Mouse (Mus musculus): ENCODE data around the gene Grk4. TPM values are rescaled to one million over a fixed set of nuclear protein-coding genes. Genes with fewer than 3 reads are reported as not detected.

Gene Grk4
- polyA plus RNA-seq (2014; fragmentation: Illumina TruSeq; extraction: RNeasy Lipid Tissue Mini Kit (QIAGEN cat#74804); ENCODE audit: low read depth, low replicate concordance), result 5.7 TPM

GRCm38 (mm10) chr5:34659686-34660590 lies at the start of gene Grk4, which contains the start of gene Nop14:
Grk4 (plus strand) TSS chr5:34660379.
Nop14 (minus strand) TSS chr5:34660148.

GRCm38 (mm10) chr5:34636481-34637287 lies 23.5 kb upstream of the Grk4 start, which contains the start of gene Mfsd10:
Mfsd10 (minus strand) TSS chr5:34637212.

GRCm38 (mm10) chr5:34761509-34761908 lies 101.3 kb downstream of the Grk4 start, which contains the start of gene Htt:
Htt (plus strand) TSS chr5:34761740.

Other genes starting within 250 kb of the Grk4 start
- 13.7 TPM for gene Tnip2, start 146.4 kb upstream of the Grk4 start, polyA plus RNA-seq (2014; fragmentation: Illumina TruSeq; extraction: RNeasy Lipid Tissue Mini Kit (QIAGEN cat#74804); ENCODE audit: low read depth, low replicate concordance)
- gene Sh3bp2, start 134.5 kb upstream of the Grk4 start, polyA plus RNA-seq (2014; fragmentation: Illumina TruSeq; extraction: RNeasy Lipid Tissue Mini Kit (QIAGEN cat#74804); ENCODE audit: low read depth, low replicate concordance), result 2.4 TPM
- gene Add1, start 86.7 kb upstream of the Grk4 start, polyA plus RNA-seq (2014; fragmentation: Illumina TruSeq; extraction: RNeasy Lipid Tissue Mini Kit (QIAGEN cat#74804); ENCODE audit: low read depth, low replicate concordance), result 117 TPM
- gene Mfsd10, start 23.2 kb upstream of the Grk4 start, polyA plus RNA-seq (2014; fragmentation: Illumina TruSeq; extraction: RNeasy Lipid Tissue Mini Kit (QIAGEN cat#74804); ENCODE audit: low read depth, low replicate concordance), result 18.5 TPM
- gene Nop14, start 231 bp upstream of the Grk4 start, polyA plus RNA-seq (2014; fragmentation: Illumina TruSeq; extraction: RNeasy Lipid Tissue Mini Kit (QIAGEN cat#74804); ENCODE audit: low read depth, low replicate concordance), result 17.2 TPM
- gene Htt, start 101.4 kb downstream of the Grk4 start, polyA plus RNA-seq (2014; fragmentation: Illumina TruSeq; extraction: RNeasy Lipid Tissue Mini Kit (QIAGEN cat#74804); ENCODE audit: low read depth, low replicate concordance), result 8.1 TPM
- gene Msantd1, start 247.6 kb downstream of the Grk4 start, polyA plus RNA-seq (2014; fragmentation: Illumina TruSeq; extraction: RNeasy Lipid Tissue Mini Kit (QIAGEN cat#74804); ENCODE audit: low read depth, low replicate concordance), result 2.1 TPM

Measured in heart, adult 10 weeks (tissue).